Mouse (Mus musculus) hindbrain, embryonic 16.5 days (tissue): ENCODE data around the gene Trmt10a. TPM values are rescaled to one million over a fixed set of nuclear protein-coding genes. Genes with fewer than 3 reads are reported as not detected.
"Not testable (repeated sequence)": the region's sequence is repeated elsewhere in the genome, so short reads cannot be mapped to it uniquely, and the experiment has no call there.

Experiments
- ATAC-seq: fragments of 200-750 bp; cut with Nextera tagmentation; 2 replicates; pipeline ENCODE4 v1.8.0; 2017; ENCODE audit warnings: moderate TSS enrichment, moderate library complexity
- H3K27ac ChIP-seq: fragments of 300-500 bp; sonication (generic); 2 replicates; pipeline ENCODE4 v1.5.1; 2014; ENCODE audit warnings: low read depth, mild to moderate bottlenecking, control low read depth, low read length, moderate library complexity
- H3K27me3 ChIP-seq: fragments of 300-500 bp; sonication (generic); replicated peaks from 2 replicates; pipeline ENCODE4 v1.6.1; 2014; ENCODE audit warnings: low read length; ENCODE audit not compliant: control insufficient read depth, insufficient read depth
- H3K36me3 ChIP-seq: fragments of 300-500 bp; sonication (generic); 2 replicates; pipeline ENCODE4 v1.6.1; 2014; ENCODE audit warnings: mild to moderate bottlenecking, low read length, moderate library complexity, mixed read lengths; ENCODE audit not compliant: control insufficient read depth, insufficient read depth
- H3K4me1 ChIP-seq: fragments of 300-500 bp; sonication (generic); 2 replicates; pipeline ENCODE4 v1.6.1; 2014; ENCODE audit warnings: low read depth, low read length; ENCODE audit not compliant: control insufficient read depth, insufficient read depth
- H3K4me2 ChIP-seq: fragments of 300-500 bp; sonication (generic); 2 replicates; pipeline ENCODE4 v1.6.1; 2014; ENCODE audit warnings: mild to moderate bottlenecking, low read length, control low read depth, moderate library complexity
- H3K4me3 ChIP-seq: fragments of 300-500 bp; sonication (generic); 2 replicates; pipeline ENCODE4 v1.5.1; 2014; ENCODE audit warnings: mild to moderate bottlenecking, low read length, control low read depth, moderate library complexity
- H3K9ac ChIP-seq: fragments of 300-500 bp; sonication (generic); 2 replicates; pipeline ENCODE4 v1.6.1; 2014; ENCODE audit warnings: low read depth, mild to moderate bottlenecking, control low read depth, low read length, moderate library complexity
- H3K9me3 ChIP-seq: fragments of 300-500 bp; sonication (generic); 2 replicates; pipeline ENCODE4 v1.6.1; 2014; ENCODE audit warnings: mild to moderate bottlenecking, low read length, moderate library complexity; ENCODE audit not compliant: control insufficient read depth
- WGBS: fragments of 180-500 bp; shearing (Covaris S2); extraction: QIAGEN DNeasy Blood & Tissue Kit; methylation state at CpG from one replicate; pipeline ENCODE4 v1.1.7; 2014; 5-methylcytosine and 5-hydroxymethylcytosine counted together
- polyA plus RNA-seq: library from polyadenylated mRNA; unstranded; fragments of >200 nt; fragmentation: Nextera tagmentation; extraction: Ambion mirVana; gene quantifications from 2 replicates; pipeline ENCODE4 v1.2.1, GENCODE M21; 2015

The Trmt10a gene
- polyA plus RNA-seq, 1 experiment from 2014 or later = 6.4 TPM

DNA sequence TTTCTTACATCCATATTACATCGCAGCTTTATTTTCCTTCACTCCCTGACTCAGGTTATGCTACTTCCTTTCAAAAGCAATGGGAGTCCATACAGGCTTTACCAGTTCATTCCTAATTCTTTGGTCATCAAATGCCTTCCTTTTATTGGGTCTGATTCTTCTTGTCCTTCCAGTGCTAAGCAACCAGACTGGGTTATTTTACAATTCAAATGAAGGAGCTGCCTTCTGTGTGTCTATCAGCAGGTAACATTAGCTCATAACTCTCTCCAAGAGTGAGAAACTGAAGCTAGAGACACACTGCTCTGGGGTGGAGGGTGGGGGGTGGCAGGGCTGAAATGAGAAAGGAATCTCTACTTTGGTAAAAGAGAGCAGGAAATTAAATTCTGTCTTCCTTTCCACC, 12.6 kb upstream of the Trmt10a start:
- Histone ChIP-seq H3K4me2 (no peak overlapping the region), H3K27me3 (no peaks in the 10 kb centered on the region), H3K36me3 (no peaks in the 10 kb centered on the region), H3K27ac (no peak overlapping the region), H3K9ac (no peak overlapping the region), H3K4me1 (no peaks in the 10 kb centered on the region), H3K4me3 (no peak overlapping the region), H3K9me3 (no peaks in the 10 kb centered on the region)
- no peak for ATAC-seq
- WGBS = 30% methylated on average over 1 of the region's 1 CpGs

DNA sequence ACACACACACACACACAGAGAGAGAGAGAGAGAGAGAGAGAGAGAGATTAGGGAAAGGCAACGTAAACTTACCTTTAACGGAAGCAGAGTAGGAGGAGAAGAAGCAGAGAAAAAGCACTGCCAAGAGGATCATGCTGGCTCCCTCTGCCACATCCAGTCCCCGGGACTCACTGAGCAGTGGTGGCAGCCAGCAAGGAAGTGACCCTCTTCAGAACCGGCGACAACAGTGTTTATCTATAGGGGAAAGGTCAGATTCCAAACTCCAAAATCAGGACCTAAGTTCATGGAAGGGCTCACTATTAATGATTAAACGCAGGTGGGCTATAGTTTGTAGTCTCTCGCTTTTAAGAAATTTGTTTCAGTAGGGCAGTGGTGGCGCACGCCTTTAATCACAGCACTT, 12.1 kb upstream of the Trmt10a start:
- Histone ChIP-seq H3K27me3 (no peaks in the 10 kb centered on the region), H3K4me2 (no peak overlapping the region), H3K9ac (no peak overlapping the region), H3K36me3 (no peaks in the 10 kb centered on the region), H3K9me3 (no peaks in the 10 kb centered on the region), H3K4me1 (no peaks in the 10 kb centered on the region), H3K4me3 (no peak overlapping the region), H3K27ac (no peak overlapping the region)
- ATAC-seq = no peak
- 61% methylated on average over 9 of the region's 9 CpGs for WGBS

DNA sequence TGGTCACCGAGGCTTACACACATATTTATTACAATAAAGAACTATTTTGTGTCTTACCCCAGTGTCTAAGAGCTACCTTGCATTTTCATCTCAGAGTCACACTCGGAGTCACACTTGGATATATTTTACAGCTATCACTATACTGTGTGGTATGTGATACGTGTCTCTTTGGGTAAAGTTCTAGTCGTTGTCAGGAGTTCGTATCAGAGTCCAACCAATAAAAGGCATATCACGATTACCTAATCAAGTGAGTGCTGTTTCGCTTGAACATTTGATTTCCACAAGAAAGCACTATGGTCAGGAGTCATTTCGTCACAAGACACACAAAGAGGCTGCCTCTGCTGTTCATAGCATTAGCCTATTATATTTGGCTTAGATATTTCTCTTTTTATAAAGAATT, 9.8 kb upstream of the Trmt10a start:
- H3K4me1 ChIP-seq = no peaks in the 10 kb centered on the region
- no peak overlapping the region for H3K27ac ChIP-seq
- H3K9ac ChIP-seq = no peak overlapping the region
- H3K9me3 ChIP-seq = no peaks in the 10 kb centered on the region
- H3K4me3 ChIP-seq = no peak overlapping the region
- H3K36me3 ChIP-seq = no peaks in the 10 kb centered on the region
- ATAC-seq = no peak
- H3K4me2 ChIP-seq = no peak overlapping the region
- no peaks in the 10 kb centered on the region for H3K27me3 ChIP-seq
- WGBS = 90% methylated on average over 8 of the region's 8 CpGs

DNA sequence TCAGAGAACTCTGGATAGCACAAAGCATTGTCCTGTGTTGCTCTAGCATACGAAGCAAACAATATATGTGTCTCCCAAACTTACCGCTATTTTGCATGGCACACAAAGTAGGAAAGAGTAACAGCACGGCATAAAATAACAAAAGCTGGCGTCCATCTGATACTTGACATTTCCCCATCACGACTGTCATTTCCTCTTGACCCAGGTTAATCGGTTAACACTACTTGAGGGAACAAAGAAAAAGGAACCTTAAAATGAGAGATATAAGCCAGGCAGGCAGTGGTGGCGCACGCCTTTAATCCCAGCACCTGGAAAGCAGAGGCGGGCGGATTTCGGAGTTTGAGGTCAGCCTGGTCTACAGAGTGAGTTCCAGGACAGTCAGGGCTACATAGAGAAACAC, 9.3 kb upstream of the Trmt10a start:
- Histone ChIP-seq H3K9ac (no peak overlapping the region), H3K27me3 (no peaks in the 10 kb centered on the region), H3K9me3 (no peaks in the 10 kb centered on the region), H3K36me3 (no peaks in the 10 kb centered on the region), H3K4me1 (no peaks in the 10 kb centered on the region), H3K4me3 (no peak overlapping the region), H3K27ac (no peak overlapping the region), H3K4me2 (no peak overlapping the region)
- WGBS = 89% methylated on average over 11 of the region's 11 CpGs
- ATAC-seq = no peak

DNA sequence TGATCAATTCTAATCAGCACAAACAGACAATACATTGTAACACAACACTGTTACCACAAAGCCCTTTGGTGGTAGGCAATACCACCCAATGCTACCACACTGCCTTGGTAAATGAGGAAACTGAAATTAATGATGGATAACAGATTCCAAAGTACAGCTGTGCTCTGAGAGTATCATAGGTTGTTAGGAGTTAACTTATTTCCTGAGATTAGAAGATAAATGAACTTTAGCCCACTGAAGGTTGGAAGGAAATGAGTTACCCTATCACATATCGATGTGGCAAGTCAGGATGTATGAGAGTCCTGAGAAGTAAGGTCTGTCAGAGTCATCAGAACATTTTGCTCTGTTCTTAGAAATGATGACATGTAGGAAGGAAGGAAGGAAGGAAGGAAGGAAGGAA, 8.7 kb upstream of the Trmt10a start:
- WGBS = 98% methylated on average over 1 of the region's 1 CpGs
- Histone ChIP-seq H3K4me2 (no peak overlapping the region), H3K4me3 (no peak overlapping the region), H3K4me1 (no peaks in the 10 kb centered on the region), H3K36me3 (no peaks in the 10 kb centered on the region), H3K9me3 (no peaks in the 10 kb centered on the region), H3K9ac (no peak overlapping the region), H3K27me3 (no peaks in the 10 kb centered on the region), H3K27ac (no peak overlapping the region)
- no peak for ATAC-seq

DNA sequence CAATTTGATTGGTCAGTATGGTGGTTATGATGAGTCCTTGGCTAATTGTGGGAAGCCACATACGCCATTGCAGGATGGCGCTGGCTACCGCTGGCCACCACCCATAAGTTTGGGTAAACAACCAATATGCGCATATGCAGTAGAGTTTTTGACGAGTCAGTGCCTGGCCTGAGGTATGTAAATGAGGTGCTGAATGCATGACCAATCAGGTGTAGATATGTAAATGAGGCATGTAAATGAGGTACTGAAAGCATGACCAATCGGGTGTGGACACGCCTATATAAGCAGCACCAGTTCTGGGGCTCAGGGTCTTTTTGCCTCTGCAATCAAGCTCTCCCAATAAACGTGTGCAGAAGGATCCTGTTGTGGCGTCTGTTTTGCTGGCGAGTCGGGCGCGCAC, 5.1 kb upstream of the Trmt10a start:
- WGBS = 84% methylated on average over 13 of the region's 13 CpGs
- not testable (repeated sequence) for ATAC-seq, H3K4me3 ChIP-seq, H3K27me3 ChIP-seq, H3K9me3 ChIP-seq, H3K9ac ChIP-seq, H3K4me1 ChIP-seq, H3K27ac ChIP-seq, H3K36me3 ChIP-seq, H3K4me2 ChIP-seq

DNA sequence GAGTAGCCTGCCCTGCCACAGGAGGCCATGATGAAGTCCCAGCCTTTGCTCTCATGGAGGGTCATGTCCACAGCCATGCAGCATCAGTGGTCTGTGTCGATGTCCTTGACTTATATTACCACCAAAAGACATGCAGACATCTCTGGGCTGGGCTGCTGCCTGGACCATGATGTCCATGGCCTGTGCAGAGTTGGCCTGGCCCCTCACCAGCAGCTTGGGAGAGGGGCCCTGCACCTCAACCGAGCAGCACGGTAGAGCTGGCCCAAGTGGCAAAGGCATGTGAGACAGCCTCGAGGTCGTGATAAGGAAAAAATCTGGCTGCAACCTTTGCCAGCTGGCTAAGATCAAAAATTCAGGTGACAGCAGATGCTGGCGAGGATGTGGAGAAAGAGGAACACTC, 3.6 kb upstream of the Trmt10a start:
- 95% methylated on average over 6 of the region's 6 CpGs for WGBS
- Histone ChIP-seq H3K27ac (no peak overlapping the region), H3K4me1 (peaks cover 3% of the 10 kb centered on the region), H3K36me3 (no peaks in the 10 kb centered on the region), H3K9me3 (no peaks in the 10 kb centered on the region), H3K4me2 (no peak overlapping the region), H3K9ac (no peak overlapping the region), H3K27me3 (no peaks in the 10 kb centered on the region), H3K4me3 (no peak overlapping the region)
- ATAC-seq = no peak

DNA sequence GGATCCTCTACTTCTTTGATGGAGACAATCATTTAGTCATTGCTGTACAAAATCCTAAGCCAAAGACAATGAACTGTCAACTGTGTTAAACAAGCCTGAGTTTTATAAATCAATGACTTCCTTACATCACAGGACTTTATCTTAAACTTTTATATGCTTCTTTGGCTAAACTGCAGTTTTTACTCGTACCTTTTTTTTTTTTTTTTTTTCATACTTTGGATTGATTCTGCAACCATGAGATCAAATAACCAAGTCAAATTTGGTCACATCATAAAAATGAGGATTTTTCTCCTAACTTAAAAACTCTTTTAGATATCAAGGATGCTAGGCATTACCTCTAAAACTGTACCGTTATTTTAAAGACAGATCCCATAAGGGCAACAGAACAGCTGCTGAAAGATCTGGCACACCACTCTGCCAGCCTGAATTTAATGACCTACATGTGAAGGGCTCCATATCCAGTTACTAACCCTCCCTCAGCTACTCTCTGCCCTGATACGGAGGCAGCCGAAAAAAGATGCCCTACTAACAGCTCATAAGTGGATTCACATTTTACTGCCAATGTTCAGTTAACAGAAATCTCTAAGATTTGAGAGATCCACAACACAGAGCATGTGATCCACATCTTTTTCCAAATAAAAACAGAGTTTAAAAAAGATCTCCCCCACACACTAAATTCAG, 1.1 kb upstream of the Trmt10a start:
- no peaks in the 10 kb centered on the region for H3K9me3 ChIP-seq
- H3K4me1 ChIP-seq = peaks cover 3% of the 10 kb centered on the region
- no peaks in the 10 kb centered on the region for H3K27me3 ChIP-seq
- H3K9ac ChIP-seq = no peak overlapping the region; the same call in 1 of the 2 replicates
- peak overlapping the region; percentile 49 for H3K4me2 ChIP-seq
- H3K27ac ChIP-seq = no peak overlapping the region
- ATAC-seq = no peak
- H3K4me3 ChIP-seq = peak overlapping the region; percentile 22
- no peaks in the 10 kb centered on the region for H3K36me3 ChIP-seq
- WGBS = 65% methylated on average over 4 of the region's 4 CpGs

DNA sequence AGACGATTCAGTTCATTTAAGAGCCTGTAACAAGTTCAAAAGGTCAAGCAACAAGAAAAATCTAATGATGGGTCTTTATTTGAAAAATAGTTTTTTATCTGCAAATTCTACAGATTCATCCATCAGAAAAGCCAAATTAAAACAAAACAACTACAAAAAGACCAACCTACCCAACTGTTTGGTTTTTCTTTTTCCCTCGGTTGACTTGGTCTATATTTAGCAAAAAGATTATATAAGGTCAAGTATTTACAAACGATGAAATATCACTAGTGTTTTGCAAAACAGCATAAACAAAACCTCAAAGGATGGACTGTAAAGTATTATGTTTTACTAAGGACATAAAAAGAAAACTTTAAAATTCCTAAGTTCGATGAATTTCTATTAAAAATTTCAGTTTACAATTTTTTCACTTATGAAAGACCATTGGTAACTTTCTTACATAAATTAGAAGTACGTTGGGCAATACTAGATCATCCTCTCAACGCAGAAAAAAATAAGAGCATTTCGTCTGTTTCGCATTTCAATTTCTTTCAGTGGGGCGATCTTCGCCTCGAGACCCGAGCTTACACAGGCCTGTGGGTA, 424 bp upstream of the Trmt10a start:
- peak overlapping the region; percentile 85 for H3K9ac ChIP-seq
- no peaks in the 10 kb centered on the region for H3K27me3 ChIP-seq
- H3K9me3 ChIP-seq = no peaks in the 10 kb centered on the region
- H3K4me2 ChIP-seq = peak overlapping the region; percentile 51
- H3K27ac ChIP-seq = peak overlapping the region; percentile 99
- H3K4me3 ChIP-seq = peak overlapping the region; percentile 77
- H3K4me1 ChIP-seq = peaks cover 3% of the 10 kb centered on the region
- ATAC-seq = no peak
- 8% methylated on average over 12 of the region's 12 CpGs for WGBS
- no peaks in the 10 kb centered on the region for H3K36me3 ChIP-seq
